Mouse (Mus musculus) midbrain, embryonic 13.5 days (tissue): ENCODE results near the gene Ptges3l. TPM values are rescaled to one million over a fixed set of nuclear protein-coding genes. Genes with fewer than 3 reads are reported as not detected.
"Not testable (repeated sequence)": the region's sequence is repeated elsewhere in the genome, so short reads cannot be mapped to it uniquely, and the experiment has no call there.

Experiments
- ATAC-seq: fragments of 200-750 bp; cut with Nextera tagmentation; 2 replicates; pipeline ENCODE4 v1.8.0; 2017; ENCODE audit warnings: mild to moderate bottlenecking, moderate TSS enrichment, moderate library complexity
- H3K27ac ChIP-seq: fragments of 300-500 bp; sonication (generic); 2 replicates; pipeline ENCODE4 v1.5.1; 2015; ENCODE audit warnings: inconsistent platforms, mild to moderate bottlenecking, moderate library complexity
- H3K27me3 ChIP-seq: fragments of 300-500 bp; sonication (generic); 2 replicates; pipeline ENCODE4 v1.6.1; 2015; ENCODE audit warnings: mild to moderate bottlenecking, inconsistent platforms
- H3K36me3 ChIP-seq: fragments of 300-500 bp; sonication (generic); 2 replicates; pipeline ENCODE4 v1.6.1; 2015; ENCODE audit warnings: mild to moderate bottlenecking, inconsistent platforms
- H3K4me1 ChIP-seq: fragments of 300-500 bp; sonication (generic); replicated peaks from 2 replicates; pipeline ENCODE4 v1.6.1; 2015; ENCODE audit warnings: inconsistent platforms
- H3K4me2 ChIP-seq: fragments of 300-500 bp; sonication (generic); replicated peaks from 2 replicates; pipeline ENCODE4 v1.6.1; 2015; ENCODE audit warnings: moderate library complexity, mild to moderate bottlenecking, inconsistent platforms
- H3K4me3 ChIP-seq: fragments of 300-500 bp; sonication (generic); replicated peaks from 2 replicates; pipeline ENCODE4 v1.5.1; 2015; ENCODE audit warnings: mild to moderate bottlenecking, inconsistent platforms
- H3K9ac ChIP-seq: fragments of 300-500 bp; sonication (generic); replicated peaks from 2 replicates; pipeline ENCODE4 v1.6.1; 2015; ENCODE audit warnings: mild to moderate bottlenecking, inconsistent platforms
- H3K9me3 ChIP-seq: fragments of 300-500 bp; sonication (generic); 2 replicates; pipeline ENCODE4 v1.6.1; 2016; ENCODE audit warnings: mild to moderate bottlenecking, inconsistent platforms
- WGBS: fragments of 180-500 bp; shearing (Covaris S2); methylation state at CpG from one replicate; pipeline ENCODE4 v1.1.7; 2015; 5-methylcytosine and 5-hydroxymethylcytosine counted together
- polyA plus RNA-seq: library from polyadenylated mRNA; unstranded; fragments of >200 nt; fragmentation: Nextera tagmentation; extraction: Ambion mirVana; gene quantifications from 2 replicates; pipeline ENCODE4 v1.2.1, GENCODE M21; 2015

The Ptges3l gene
- polyA plus RNA-seq, 1 experiment from 2014 or later, result 2.6 TPM

DNA sequence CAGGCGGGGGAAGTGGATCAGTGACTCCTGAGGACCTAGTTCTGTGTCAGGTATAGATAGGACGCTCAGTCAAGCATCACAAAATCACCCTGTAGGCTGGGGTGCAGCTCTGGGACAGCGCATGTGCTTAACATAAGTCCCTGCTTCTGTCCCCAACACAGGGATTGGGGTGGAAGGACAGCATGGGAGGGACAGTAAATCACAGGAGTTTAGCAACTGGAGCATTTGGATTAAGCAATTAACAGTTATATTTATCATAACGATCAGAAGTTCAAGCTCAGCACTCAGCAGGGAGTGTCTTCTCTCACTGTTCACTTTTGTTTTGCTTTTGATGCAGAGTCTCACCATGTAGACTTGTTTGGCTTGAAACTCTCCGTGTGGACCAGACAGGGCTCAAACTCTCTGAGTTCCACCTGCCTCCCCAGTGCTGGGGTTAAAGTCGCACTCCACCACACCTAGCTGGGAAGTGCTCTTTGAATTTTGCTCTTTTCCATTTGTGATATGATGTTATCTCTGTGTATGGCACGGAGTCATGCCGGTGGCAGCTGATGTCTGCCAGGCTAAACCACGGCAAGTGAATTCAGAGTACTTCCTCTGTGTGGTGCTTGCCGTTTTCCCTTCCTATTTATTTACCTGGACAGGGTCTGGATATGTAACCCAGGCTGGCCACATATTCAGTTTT is 27.1 kb upstream of the Ptges3l start:
- Histone ChIP-seq H3K4me1 (0 out of 2 replicates have a peak, but pooled peaks cover 5% of the 10 kb centered on the region), H3K9ac (no peak overlapping the region), H3K27me3 (no peaks in the 10 kb centered on the region), H3K9me3 (no peaks in the 10 kb centered on the region), H3K4me2 (no peak overlapping the region), H3K27ac (no peak overlapping the region), H3K4me3 (no peak overlapping the region), H3K36me3 (peaks cover 4% of the 10 kb centered on the region)
- no peak for ATAC-seq
- 78% methylated on average over 10 of the region's 10 CpGs for WGBS

DNA sequence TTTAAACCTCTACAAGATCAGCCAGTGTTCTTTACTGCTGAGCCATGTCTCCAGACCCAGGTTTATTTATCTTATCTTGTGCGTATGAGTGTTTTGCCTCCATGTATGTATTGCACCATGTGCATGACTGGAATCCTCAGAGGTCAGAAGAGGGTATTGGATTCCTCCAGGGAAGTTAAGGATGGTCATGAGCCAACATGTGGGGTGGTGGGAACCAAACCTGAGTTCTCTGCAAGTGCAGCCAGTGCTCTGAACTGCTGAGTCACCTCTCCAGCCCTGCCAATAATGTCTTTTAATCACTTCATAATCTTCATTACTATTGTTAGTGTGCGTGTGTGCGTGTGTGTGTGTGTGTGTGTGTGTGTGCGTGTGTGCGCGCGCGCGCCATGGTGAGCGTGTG is 26.4 kb upstream of the Ptges3l start:
- WGBS, result 95% methylated on average over 10 of the region's 10 CpGs
- Histone ChIP-seq H3K4me3 (no peak overlapping the region), H3K27ac (no peak overlapping the region), H3K9me3 (no peaks in the 10 kb centered on the region), H3K36me3 (peaks cover 3% of the 10 kb centered on the region; the same call in 1 of the 2 replicates), H3K4me1 (0 out of 2 replicates have a peak, but pooled peaks cover 5% of the 10 kb centered on the region), H3K9ac (no peak overlapping the region), H3K4me2 (no peak overlapping the region), H3K27me3 (no peaks in the 10 kb centered on the region)
- ATAC-seq, result no peak

DNA sequence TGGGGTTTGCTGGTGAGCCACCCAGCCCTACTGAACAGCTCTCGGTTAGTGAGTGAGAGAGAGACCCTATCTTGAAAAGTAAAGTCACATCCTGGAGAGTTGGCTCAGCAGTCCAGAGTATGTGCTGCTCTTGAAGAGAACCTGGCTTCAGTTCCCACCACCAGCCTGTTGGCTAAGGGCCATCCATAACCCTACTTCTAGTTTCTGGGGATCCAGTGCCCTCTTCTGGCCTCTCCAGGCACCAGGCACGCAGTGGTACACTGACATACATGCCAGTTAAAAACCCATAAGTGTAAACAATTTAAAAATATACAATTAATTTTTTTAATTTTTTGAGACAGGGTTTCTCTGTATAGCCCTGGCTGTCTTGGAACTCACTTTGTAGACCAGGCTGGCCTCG is 25.3 kb upstream of the Ptges3l start:
- Histone ChIP-seq H3K9me3 (no peaks in the 10 kb centered on the region), H3K9ac (no peak overlapping the region), H3K4me1 (0 out of 2 replicates have a peak, but pooled peaks cover 5% of the 10 kb centered on the region), H3K27me3 (no peaks in the 10 kb centered on the region), H3K4me3 (no peak overlapping the region), H3K4me2 (no peak overlapping the region), H3K27ac (no peak overlapping the region), H3K36me3 (peaks cover 10% of the 10 kb centered on the region)
- no peak for ATAC-seq
- WGBS, result 86% methylated on average over 3 of the region's 3 CpGs

DNA sequence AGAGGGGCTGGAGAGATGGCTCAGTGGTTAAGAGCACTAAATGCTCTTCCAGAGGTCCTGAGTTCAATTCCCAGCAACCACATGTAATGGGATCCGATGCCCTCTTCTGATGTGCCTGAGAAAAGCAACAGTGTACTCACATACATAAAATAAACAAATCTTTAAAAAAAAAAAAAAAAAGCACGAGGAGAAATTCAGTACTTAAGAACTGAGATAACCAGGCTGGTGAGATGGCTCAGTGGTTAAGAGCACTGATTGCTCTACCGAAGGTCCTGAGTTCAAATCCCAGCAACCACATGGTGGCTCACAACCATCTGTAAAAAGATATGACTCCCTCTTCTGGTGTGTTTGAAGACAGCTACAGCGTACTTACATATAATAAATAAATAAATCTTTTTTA is 24.5 kb upstream of the Ptges3l start:
- not testable (repeated sequence) for H3K4me3 ChIP-seq, H3K27ac ChIP-seq, H3K9ac ChIP-seq, H3K4me2 ChIP-seq, H3K9me3 ChIP-seq, H3K27me3 ChIP-seq, ATAC-seq, H3K4me1 ChIP-seq
- peaks cover 16% of the 10 kb centered on the region for H3K36me3 ChIP-seq
- WGBS, result 92% methylated on average over 4 of the region's 4 CpGs

DNA sequence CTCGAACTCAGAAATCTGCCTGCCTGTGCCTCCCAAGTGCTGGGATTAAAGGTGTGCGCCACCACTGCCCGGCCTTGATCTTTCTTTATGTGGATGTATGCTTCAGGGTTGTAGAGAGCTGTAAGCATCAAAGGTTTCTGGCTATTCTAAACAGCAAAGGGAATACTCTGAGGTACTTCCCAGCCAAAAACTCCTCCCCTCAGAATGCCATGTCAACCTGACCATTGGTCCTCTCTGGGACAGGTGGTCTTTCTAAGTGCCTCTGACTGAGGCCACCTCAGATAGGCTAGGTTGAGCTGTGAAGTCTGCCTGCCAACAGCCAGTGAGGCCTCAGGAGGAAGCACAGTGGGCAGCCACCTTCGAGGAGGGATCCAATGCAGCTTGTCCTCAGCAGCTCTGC is 23.8 kb upstream of the Ptges3l start:
- Histone ChIP-seq H3K36me3 (peaks cover 23% of the 10 kb centered on the region), H3K27me3 (no peaks in the 10 kb centered on the region), H3K9me3 (no peaks in the 10 kb centered on the region), H3K4me2 (no peak overlapping the region), H3K27ac (no peak overlapping the region), H3K9ac (no peak overlapping the region), H3K4me1 (peaks cover 12% of the 10 kb centered on the region), H3K4me3 (no peak overlapping the region)
- 88% methylated on average over 4 of the region's 4 CpGs for WGBS
- ATAC-seq, result no peak

DNA sequence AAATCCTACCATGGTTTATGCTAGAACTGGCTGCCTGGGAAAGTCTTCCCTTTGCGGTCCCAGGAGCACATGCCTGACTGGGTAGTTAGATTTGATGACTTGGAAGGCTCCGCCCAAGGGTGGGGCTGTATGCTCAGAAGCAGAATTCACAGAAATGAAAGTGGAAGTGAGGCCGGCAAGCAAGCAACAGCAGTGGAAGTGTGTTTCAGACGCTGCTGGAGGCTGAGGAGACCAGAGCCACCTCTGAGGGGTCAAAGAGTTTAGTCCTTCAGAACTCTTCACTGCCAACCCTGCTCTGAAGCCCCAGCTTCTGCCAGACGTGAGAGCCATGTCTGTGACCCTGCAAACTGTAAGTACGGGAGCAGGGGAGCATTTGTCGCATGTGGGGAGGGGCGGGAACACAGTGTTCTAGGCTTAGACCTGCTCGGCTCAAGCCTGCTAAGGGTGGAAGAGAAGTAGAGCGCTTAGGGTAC is 23.2 kb upstream of the Ptges3l start, which contains the start of gene Ifi35:
Ifi35 (plus strand) TSS at position 134 of the 473 bp plus-strand sequence.
- ATAC-seq, result no peak
- Histone ChIP-seq H3K36me3 (peaks cover 29% of the 10 kb centered on the region), H3K27me3 (no peaks in the 10 kb centered on the region), H3K9me3 (no peaks in the 10 kb centered on the region), H3K9ac (no peak within 1 kb of the TSS), H3K4me1 (peaks cover 18% of the 10 kb centered on the region), H3K4me3 (no peak within 1 kb of the TSS), H3K27ac (no peak within 1 kb of the TSS), H3K4me2 (0 out of 2 replicates have a peak within 1 kb of the TSS, but pooled peaks have one; percentile 5)
- 46% methylated on average over 10 of the region's 10 CpGs for WGBS

DNA sequence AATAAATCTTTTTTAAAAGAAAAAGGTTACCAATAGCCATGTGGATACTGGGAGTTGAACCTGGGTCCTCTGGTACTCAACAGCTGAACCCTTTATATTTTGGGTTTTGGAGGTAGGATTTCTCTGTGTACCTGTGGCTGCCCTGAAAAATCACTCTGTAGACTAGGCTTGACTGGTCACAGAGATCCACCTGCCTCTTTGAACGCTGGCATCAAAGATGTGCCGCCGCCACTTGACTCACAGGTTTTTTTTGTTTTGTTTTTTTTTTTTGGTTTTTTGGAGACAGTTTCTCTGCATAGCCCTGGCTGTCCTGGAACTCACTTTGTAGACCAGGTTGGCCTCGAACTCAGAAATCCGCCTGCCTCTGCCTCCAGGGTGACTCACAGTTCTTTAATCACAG is 22.7 kb upstream of the Ptges3l start:
- Histone ChIP-seq H3K27me3 (no peaks in the 10 kb centered on the region), H3K4me1 (peaks cover 23% of the 10 kb centered on the region), H3K4me2 (no peak overlapping the region), H3K9me3 (no peaks in the 10 kb centered on the region), H3K4me3 (no peak overlapping the region), H3K9ac (no peak overlapping the region), H3K27ac (no peak overlapping the region), H3K36me3 (peaks cover 30% of the 10 kb centered on the region)
- ATAC-seq, result no peak
- 91% methylated on average over 5 of the region's 5 CpGs for WGBS

DNA sequence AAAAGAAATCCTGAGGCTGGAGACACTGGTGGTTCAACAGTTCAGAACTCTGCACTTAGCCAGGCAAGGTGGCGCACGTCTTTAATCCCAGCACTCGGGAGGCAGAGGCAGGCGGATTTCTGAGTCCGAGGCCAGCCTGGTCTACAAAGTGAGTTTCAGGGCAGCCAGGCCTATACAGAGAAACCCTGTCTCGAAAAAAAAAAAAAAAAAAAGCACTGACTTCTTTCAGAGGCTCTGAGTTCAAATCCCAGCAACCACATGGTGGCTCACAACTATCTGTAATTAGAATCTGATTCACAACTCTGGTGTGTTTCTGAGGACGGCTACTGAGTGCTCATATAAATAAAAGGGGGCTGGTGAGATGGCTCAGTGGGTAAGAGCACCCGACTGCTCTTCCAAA is 21.7 kb upstream of the Ptges3l start:
- Histone ChIP-seq H3K36me3 (peaks cover 30% of the 10 kb centered on the region), H3K4me1 (peaks cover 23% of the 10 kb centered on the region)
- H3K9me3 ChIP-seq, H3K27ac ChIP-seq, ATAC-seq, H3K4me2 ChIP-seq, H3K27me3 ChIP-seq, H3K9ac ChIP-seq, H3K4me3 ChIP-seq: not testable (repeated sequence)
- WGBS, result 89% methylated on average over 8 of the region's 8 CpGs

DNA sequence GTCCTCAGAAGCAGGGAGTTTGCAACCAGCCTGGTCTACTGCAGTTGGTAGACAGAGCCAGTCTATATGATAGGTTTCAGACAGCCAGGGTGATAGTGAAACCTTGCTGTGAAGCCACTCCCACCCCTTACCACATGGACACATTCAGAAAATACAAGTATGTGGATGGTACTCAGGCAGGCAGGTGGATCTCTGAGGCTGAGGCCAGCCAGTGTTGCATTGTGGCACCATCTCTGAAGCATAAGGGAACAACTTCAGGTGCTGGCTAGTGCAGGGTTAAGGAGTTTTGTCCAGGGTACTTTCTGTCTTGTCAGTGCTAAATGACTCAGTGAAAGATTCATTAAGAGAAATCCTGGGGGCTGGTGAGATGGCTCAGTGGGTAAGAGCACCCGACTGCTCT is 21.2 kb upstream of the Ptges3l start:
- no peak for ATAC-seq
- H3K27me3 ChIP-seq, result no peaks in the 10 kb centered on the region
- no peak overlapping the region for H3K9ac ChIP-seq
- H3K4me1 ChIP-seq, result peaks cover 23% of the 10 kb centered on the region
- H3K36me3 ChIP-seq, result peaks cover 30% of the 10 kb centered on the region
- WGBS, result 91% methylated on average over 1 of the region's 1 CpGs
- no peaks in the 10 kb centered on the region for H3K9me3 ChIP-seq
- no peak overlapping the region for H3K27ac ChIP-seq
- H3K4me2 ChIP-seq, result no peak overlapping the region
- H3K4me3 ChIP-seq, result no peak overlapping the region

DNA sequence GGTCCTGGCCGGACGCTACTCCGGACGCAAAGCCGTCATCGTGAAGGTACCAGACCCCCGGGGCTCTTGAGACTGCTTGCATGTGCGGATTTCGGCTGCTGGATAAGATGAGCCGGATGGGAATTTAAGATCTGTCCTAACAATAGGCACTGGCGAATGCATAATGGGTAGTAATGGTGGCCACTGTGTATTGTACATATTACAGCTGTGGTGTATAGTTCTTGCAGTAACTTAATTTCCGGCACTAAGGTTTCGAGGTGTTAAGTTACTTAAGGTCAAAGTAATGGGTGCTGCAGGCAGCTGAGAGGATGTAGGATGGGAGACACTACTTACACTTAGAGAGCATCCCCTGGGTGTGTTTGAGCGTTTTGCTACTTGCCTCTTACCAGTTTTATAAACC is 17.6 kb upstream of the Ptges3l start:
- peak overlapping the region; percentile 94 for H3K27ac ChIP-seq
- peaks cover 30% of the 10 kb centered on the region for H3K36me3 ChIP-seq
- peak overlapping the region; percentile 85 for H3K4me3 ChIP-seq
- no peaks in the 10 kb centered on the region for H3K27me3 ChIP-seq
- WGBS, result under 1% methylated on average over 14 of the region's 14 CpGs
- no peaks in the 10 kb centered on the region for H3K9me3 ChIP-seq
- H3K9ac ChIP-seq, result peak overlapping the region; percentile 96
- ATAC-seq, result no peak
- peaks cover 23% of the 10 kb centered on the region for H3K4me1 ChIP-seq
- H3K4me2 ChIP-seq, result peak overlapping the region; percentile 92

DNA sequence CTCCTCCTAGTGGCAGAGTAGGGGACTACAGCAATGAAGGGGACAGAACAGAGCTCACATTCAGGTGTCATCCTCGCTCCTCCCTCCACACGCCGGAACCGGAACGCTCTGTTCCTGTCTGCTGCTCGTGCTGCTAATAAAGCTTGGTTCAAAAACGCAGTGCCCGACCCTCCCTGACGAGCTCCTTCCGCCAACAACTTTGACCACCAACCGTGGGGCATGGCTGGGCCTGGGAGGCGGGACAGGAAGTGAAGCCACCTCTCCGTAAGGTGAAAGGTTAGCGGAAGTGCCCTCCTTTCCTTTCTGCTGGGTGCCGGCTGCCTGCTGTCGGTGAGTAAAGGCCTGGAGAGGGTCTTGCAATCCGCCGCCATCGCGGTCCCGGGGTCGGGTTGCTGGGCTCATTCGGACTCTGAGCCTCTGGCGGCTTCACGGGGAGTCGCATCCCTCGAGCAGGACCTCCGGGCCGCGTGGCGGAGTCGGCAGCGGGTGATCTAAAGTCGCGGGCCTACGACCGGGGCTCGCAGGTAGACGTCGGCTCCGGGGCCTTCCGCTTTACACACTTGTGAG is 17.1 kb upstream of the Ptges3l start, which contains the start of gene Rpl27:
Rpl27 (plus strand) TSS at position 172 of the 567 bp plus-strand sequence.
- Histone ChIP-seq H3K4me3 (peak within 1 kb of the TSS; percentile 85), H3K9me3 (no peaks in the 10 kb centered on the region), H3K36me3 (peaks cover 30% of the 10 kb centered on the region), H3K4me1 (peaks cover 23% of the 10 kb centered on the region), H3K9ac (peak within 1 kb of the TSS; percentile 96), H3K4me2 (peak within 1 kb of the TSS; percentile 92), H3K27ac (peak within 1 kb of the TSS; percentile 94), H3K27me3 (no peaks in the 10 kb centered on the region)
- under 1% methylated on average over 42 of the region's 42 CpGs for WGBS
- peak; percentile 99 for ATAC-seq

DNA sequence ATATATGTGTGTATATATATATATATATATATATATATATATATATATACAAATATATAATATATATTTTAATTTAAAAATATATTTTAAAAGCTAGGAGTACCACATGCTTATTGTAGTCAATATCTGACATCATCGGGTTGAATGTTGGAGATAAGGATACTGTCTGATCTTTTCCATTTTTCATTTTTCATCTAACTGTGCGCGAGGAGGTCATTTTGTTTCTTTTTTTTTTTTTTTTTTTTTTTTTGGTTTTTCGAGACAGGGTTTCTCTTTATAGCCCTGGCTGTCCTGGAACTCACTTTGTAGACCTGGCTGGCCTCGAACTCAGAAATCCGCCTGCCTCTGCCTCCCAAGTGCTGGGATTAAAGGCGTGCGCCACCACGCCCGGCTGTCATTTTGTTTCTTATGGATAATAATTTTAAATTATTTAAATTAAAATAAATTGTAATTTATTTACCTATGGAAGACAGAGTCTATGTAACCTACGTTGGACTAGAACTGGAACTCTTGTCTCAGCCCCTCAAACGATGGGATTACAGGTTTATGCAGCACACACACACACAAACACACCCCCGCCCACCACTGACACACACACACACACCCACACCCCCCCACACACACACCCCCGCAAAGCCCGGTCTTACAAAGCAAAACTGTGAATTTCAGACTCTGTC is 16.5 kb upstream of the Ptges3l start:
- H3K27ac ChIP-seq, result peak overlapping the region; percentile 56; the same call in 1 of the 2 replicates

More for the DNA sequence above, 16.5 kb upstream of the Ptges3l start:
- WGBS, result 39% methylated on average over 15 of the region's 15 CpGs
- H3K9ac ChIP-seq, H3K9me3 ChIP-seq, H3K27me3 ChIP-seq, ATAC-seq: not testable (repeated sequence)
- Histone ChIP-seq H3K4me3 (peak overlapping the region; percentile 20; the same call in 1 of the 2 replicates), H3K4me2 (peak overlapping the region; percentile 38), H3K4me1 (peaks cover 23% of the 10 kb centered on the region), H3K36me3 (peaks cover 28% of the 10 kb centered on the region)
